Mouse (Mus musculus): ENCODE results near the gene Trmt11. TPM values are rescaled to one million over a fixed set of nuclear protein-coding genes. Genes with fewer than 3 reads are reported as not detected.

The Trmt11 gene
- polyA plus RNA-seq (2012; rRNA removed) = 4.9 and 5.7 TPM in 2 replicates

GRCm38 (mm10) chr10:30600542-30600966 lies at the start of gene Trmt11:
Trmt11 (minus strand) TSS chr10:30600749.

DNA sequence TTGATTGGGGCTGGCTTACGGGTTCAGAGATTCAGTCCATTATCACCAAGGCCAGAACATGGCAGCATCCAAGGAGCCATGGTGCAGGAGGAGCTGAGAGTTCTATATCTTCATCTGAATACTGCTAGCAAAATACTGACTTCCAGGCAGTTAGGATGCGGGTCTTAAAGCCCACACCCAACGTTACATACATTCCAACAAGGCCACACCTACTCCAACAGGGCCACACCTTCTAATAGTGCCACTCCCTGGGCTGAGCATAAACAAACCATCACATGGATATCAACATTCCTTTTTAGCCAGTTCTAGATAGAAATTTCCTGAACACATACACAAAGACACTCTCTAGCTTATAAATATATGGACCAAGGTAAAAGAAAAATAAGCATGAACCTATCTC lies 29.0 kb upstream of the Trmt11 start, which contains the start of gene Hint3:
TSS of gene Hint3 (minus strand) at position 120 of the 400 bp plus-strand sequence.

Other genes starting within 250 kb of the Trmt11 start
- 5.4 and 6.6 TPM in 2 replicates for gene Hint3, start 28.9 kb upstream of the Trmt11 start, polyA plus RNA-seq (2012; rRNA removed)
- gene Ncoa7, start 202.6 kb upstream of the Trmt11 start, polyA plus RNA-seq (2012; rRNA removed) = 9.0 and 9.9 TPM in 2 replicates
- 0.63 and 0.69 TPM in 2 replicates for gene Hey2, start 242.1 kb upstream of the Trmt11 start, polyA plus RNA-seq (2012; rRNA removed)

Measured in liver, embryonic 14 days (tissue).